Mouse (Mus musculus) hindbrain, embryonic 10.5 days (tissue): Measurements from ENCODE around the gene Zfp78. TPM values are rescaled to one million over a fixed set of nuclear protein-coding genes. Genes with fewer than 3 reads are reported as not detected.
"Not testable (repeated sequence)": the region's sequence is repeated elsewhere in the genome, so short reads cannot be mapped to it uniquely, and the experiment has no call there.

ENCODE experiments used
- DNase-seq: peaks from one replicate; pipeline ENCODE4 v3.0.0-alpha.2; 2017; ENCODE audit warnings: low spot score
- H3K27ac ChIP-seq: fragments of 300-500 bp; sonication (generic); 2 replicates; pipeline ENCODE4 v1.5.1; 2016; ENCODE audit warnings: mild to moderate bottlenecking, moderate library complexity
- H3K27me3 ChIP-seq: fragments of 300-500 bp; sonication (generic); 2 replicates; pipeline ENCODE4 v1.6.1; 2016; ENCODE audit warnings: mild to moderate bottlenecking; ENCODE audit not compliant: poor library complexity, insufficient read depth, severe bottlenecking
- H3K36me3 ChIP-seq: fragments of 300-500 bp; sonication (generic); 2 replicates; pipeline ENCODE4 v1.6.1; 2016; ENCODE audit warnings: mild to moderate bottlenecking, moderate library complexity
- H3K4me1 ChIP-seq: fragments of 300-500 bp; sonication (generic); replicated peaks from 2 replicates; pipeline ENCODE4 v1.6.1; 2016; ENCODE audit warnings: mild to moderate bottlenecking
- H3K4me3 ChIP-seq: fragments of 300-500 bp; sonication (generic); 2 replicates; pipeline ENCODE4 v1.5.1; 2016; ENCODE audit warnings: mild to moderate bottlenecking, moderate library complexity
- H3K9me3 ChIP-seq: fragments of 300-500 bp; sonication (generic); 2 replicates; pipeline ENCODE4 v1.6.1; 2016; ENCODE audit warnings: mild to moderate bottlenecking, moderate library complexity
- WGBS: fragments of 180-500 bp; shearing (Covaris S2); methylation state at CpG from one replicate; pipeline ENCODE4 v1.1.7; 2016; 5-methylcytosine and 5-hydroxymethylcytosine counted together
- polyA plus RNA-seq: library from polyadenylated mRNA; unstranded; fragments of >200 nt; fragmentation: Nextera tagmentation; extraction: Ambion mirVana; gene quantifications from 2 replicates; pipeline ENCODE4 v1.2.1, GENCODE M21; 2016

Gene Zfp78
- polyA plus RNA-seq, 1 experiment from 2014 or later: 2.5 TPM

DNA sequence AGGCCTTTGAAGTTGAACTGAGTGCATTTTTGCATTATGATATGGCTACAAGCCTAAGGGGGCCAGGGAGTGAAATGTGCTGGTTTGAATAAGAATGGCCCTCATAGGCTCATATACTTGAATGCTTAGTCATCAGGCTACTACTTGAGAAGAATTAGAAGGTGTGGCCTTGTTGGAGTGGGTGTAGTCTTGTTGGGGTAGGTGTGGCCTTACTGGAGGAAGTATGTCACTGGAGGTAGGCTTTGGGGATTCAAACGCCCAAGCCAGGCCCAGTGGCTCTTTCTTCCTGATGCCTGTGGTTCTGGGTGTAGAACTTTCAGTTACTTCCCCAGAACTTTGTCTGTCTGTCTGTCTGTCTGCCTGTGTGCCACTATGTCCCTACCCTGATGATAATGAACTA lies 1.7 kb downstream of the Zfp78 start:
- Histone ChIP-seq H3K27ac (no peak overlapping the region), H3K4me1 (peaks cover 16% of the 10 kb centered on the region), H3K36me3 (no peaks in the 10 kb centered on the region), H3K27me3 (no peaks in the 10 kb centered on the region), H3K4me3 (no peak overlapping the region), H3K9me3 (no peaks in the 10 kb centered on the region)
- WGBS: 77% methylated on average over 1 of the region's 1 CpGs
- no peak for DNase-seq

DNA sequence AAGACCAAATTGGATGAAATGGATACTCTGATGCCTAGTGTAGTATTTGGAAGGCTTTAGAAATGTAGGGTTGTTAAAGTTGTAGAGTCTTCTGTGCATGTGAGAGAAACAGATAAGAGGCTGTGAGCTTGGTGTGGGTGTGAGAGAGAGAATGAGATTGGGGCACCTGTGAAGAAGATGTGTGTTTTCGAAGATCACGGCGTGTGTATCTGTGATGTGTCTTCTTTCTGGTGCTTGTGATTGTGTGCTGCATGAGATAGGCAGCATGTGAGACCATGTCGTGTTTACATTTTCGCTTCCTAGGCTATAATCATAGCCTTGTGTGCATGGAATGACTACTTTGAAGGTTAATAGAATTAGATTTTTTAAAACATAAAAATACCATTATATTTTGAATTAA lies 4.1 kb downstream of the Zfp78 start:
- peaks cover 7% of the 10 kb centered on the region for H3K4me1 ChIP-seq
- H3K36me3 ChIP-seq: no peaks in the 10 kb centered on the region
- no peak overlapping the region for H3K27ac ChIP-seq
- H3K4me3 ChIP-seq: no peak overlapping the region
- WGBS: 87% methylated on average over 5 of the region's 5 CpGs
- H3K9me3 ChIP-seq: no peaks in the 10 kb centered on the region
- no peak for DNase-seq
- no peaks in the 10 kb centered on the region for H3K27me3 ChIP-seq

DNA sequence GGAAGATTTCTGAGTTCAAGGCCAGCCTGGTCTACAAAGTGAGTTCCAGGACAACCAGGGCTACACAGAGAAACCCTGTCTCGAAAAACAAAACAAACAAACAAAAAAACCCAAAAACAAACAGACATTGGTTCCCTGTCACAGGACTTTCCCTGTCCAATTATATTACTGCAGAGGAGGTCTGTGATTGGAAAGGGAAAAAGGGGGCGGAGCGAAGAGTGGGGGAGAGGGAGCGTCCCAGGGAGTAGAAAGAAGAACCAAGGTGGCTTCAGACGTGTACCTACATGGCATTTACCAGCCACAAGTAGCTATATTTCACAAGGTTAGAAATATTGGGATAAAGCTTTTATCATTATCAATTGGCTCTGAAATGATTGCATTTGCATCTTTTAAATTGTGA lies 5.1 kb downstream of the Zfp78 start:
- not testable (repeated sequence) for H3K4me1 ChIP-seq, H3K36me3 ChIP-seq, H3K27me3 ChIP-seq, DNase-seq, H3K27ac ChIP-seq, H3K4me3 ChIP-seq, H3K9me3 ChIP-seq
- WGBS: 75% methylated on average over 5 of the region's 5 CpGs

DNA sequence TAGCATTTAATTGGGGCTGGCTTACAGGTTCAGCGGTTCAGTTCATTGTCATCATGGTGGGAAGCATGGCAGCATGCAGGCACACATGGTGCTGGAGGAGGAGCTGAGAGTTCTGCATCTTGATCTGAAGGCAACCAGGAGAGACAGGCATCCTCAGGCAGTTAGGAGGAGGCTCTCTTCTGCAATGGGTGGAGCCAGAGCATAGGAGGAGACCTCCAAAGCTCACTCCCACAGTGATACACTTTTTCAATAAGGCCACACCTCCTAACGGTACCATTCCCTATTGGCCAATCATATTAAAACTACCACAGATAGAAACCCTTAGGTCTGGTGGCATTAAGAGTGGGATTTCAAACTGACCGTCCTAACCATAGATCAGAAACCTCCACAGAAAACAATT lies 6.4 kb downstream of the Zfp78 start:
- H3K9me3 ChIP-seq: no peaks in the 10 kb centered on the region
- WGBS: 85% methylated on average over 3 of the region's 3 CpGs
- H3K4me3 ChIP-seq: no peak overlapping the region
- DNase-seq: no peak
- H3K27me3 ChIP-seq: no peaks in the 10 kb centered on the region
- H3K27ac ChIP-seq: no peak overlapping the region
- H3K36me3 ChIP-seq: no peaks in the 10 kb centered on the region
- H3K4me1 ChIP-seq: no peaks in the 10 kb centered on the region

DNA sequence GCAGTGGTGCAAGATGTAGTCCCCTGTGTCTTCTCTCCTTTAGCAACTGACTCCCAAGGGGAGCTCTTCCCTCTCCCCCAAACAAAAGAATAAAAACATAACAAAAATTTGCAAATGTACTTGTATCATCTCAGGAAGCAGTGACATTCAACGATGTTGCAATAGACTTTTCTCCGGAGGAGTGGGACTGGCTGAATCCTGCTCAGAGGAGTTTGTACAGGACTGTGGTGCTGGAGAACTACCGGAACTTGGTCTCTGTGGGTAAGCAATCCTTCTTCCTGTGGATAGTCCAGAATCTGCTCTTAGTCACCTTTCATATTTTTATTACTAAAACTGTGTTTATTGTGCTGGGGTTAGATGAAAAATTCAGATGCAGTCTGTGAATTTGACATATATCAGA lies 9.9 kb downstream of the Zfp78 start:
- no peaks in the 10 kb centered on the region for H3K36me3 ChIP-seq
- H3K9me3 ChIP-seq: no peaks in the 10 kb centered on the region
- 89% methylated on average over 3 of the region's 3 CpGs for WGBS
- H3K4me1 ChIP-seq: no peaks in the 10 kb centered on the region
- H3K27me3 ChIP-seq: no peaks in the 10 kb centered on the region
- H3K27ac ChIP-seq: no peak overlapping the region
- H3K4me3 ChIP-seq: no peak overlapping the region
- no peak for DNase-seq

DNA sequence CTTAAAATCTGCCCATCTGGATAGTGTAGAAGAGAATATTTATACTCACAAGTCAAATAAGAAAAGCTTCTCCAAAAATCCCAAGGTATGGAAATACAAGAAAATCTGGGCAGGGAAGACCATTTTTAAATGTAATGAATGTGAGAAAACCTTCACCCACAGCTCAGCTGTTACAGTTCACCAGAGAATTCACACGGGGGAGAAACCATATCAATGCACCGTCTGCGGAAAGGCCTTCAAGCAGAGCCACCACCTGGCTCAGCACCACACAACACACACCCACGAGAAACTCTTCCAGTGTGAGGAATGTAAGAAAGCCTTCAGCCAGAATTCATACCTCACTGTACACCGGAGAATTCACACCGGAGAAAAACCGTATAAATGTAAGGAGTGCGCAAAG lies 15.4 kb downstream of the Zfp78 start:
- Histone ChIP-seq H3K4me1 (peaks cover 11% of the 10 kb centered on the region), H3K4me3 (no peak overlapping the region), H3K36me3 (peaks cover 6% of the 10 kb centered on the region; the same call in 1 of the 2 replicates), H3K27me3 (no peaks in the 10 kb centered on the region), H3K27ac (no peak overlapping the region), H3K9me3 (no peaks in the 10 kb centered on the region)
- no peak for DNase-seq
- 87% methylated on average over 8 of the region's 8 CpGs for WGBS

DNA sequence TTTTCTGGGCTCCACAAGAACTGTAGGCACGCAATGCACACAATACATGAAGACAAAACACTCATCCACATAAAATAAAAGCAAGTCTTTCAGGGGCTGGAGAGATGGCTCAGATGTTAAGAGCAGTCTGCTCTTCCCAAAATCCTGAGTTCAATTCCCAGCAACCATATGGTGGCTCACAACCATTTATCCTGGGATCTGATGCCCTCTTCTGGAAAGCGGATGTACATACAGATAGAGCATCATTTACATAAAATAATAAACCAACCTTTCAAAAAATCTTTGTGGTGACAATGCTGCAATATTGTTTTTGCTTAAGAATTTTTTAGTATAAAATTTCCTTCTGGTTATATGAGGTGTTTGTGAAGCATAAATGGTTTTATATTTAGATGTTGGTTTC lies 18.4 kb downstream of the Zfp78 start:
- Histone ChIP-seq H3K27ac (no peak overlapping the region), H3K9me3 (no peaks in the 10 kb centered on the region), H3K27me3 (no peaks in the 10 kb centered on the region), H3K4me3 (no peak overlapping the region), H3K36me3 (peaks cover 6% of the 10 kb centered on the region; the same call in 1 of the 2 replicates), H3K4me1 (peaks cover 19% of the 10 kb centered on the region)
- 76% methylated on average over 2 of the region's 2 CpGs for WGBS
- no peak for DNase-seq

DNA sequence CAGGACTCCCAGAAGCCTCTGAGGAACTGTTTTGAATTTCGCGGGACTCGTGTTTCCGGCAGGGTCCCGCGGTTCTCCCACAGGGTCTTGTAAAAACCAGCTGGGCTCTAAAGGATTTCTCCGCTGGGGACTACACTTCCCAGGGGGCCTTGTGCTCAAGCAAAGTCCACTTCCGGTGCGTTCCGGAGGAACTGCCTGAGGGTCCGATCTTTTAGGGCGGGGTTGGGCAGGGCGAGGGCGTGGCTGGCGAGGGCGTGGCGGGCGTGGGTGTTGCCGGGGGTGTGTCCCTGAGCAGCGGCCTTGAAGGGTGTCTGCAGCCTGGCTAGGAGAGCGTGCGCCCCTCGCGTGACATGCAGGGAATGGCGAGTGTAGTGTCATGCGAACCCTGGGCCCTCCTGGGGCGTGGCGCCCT lies 20.0 kb downstream of the Zfp78 start, which contains the start of gene Zfp28:
TSS of gene Zfp28 (plus strand) at position 252 of the 412 bp plus-strand sequence.
- H3K4me3 ChIP-seq: peak within 1 kb of the TSS; percentile 70
- peaks cover 2% of the 10 kb centered on the region; the same call in 1 of the 2 replicates for H3K9me3 ChIP-seq
- H3K4me1 ChIP-seq: peaks cover 19% of the 10 kb centered on the region
- peak; percentile 98 for DNase-seq
- H3K27ac ChIP-seq: peak within 1 kb of the TSS; percentile 86
- H3K27me3 ChIP-seq: no peaks in the 10 kb centered on the region
- under 1% methylated on average over 28 of the region's 28 CpGs for WGBS
- peaks cover 20% of the 10 kb centered on the region for H3K36me3 ChIP-seq

DNA sequence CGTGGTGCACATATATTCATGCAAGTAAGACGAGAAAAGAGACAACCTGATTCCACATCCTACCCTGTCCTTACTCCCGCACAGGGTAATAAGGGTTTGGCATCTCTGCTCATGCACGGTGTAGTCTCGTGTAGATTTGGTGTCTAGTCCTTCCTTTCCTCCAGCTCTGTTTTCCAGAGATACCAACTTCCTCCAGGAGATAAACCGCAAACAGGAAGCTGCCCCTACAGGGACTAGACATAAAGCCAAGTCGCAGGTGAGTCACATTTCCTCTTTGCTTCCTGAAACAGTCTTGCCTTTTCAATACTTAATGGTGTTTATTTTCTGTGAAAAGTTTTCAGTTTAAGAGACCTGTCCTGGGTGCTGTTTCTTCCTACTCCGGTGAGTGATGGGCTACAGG lies 20.9 kb downstream of the Zfp78 start:
- peaks cover 18% of the 10 kb centered on the region for H3K36me3 ChIP-seq
- no peak for DNase-seq
- no peaks in the 10 kb centered on the region for H3K27me3 ChIP-seq
- peaks cover 2% of the 10 kb centered on the region; the same call in 1 of the 2 replicates for H3K9me3 ChIP-seq
- H3K4me1 ChIP-seq: peaks cover 19% of the 10 kb centered on the region
- H3K4me3 ChIP-seq: peak overlapping the region; percentile 70
- 78% methylated on average over 8 of the region's 8 CpGs for WGBS
- peak overlapping the region; percentile 86; the same call in 1 of the 2 replicates for H3K27ac ChIP-seq

DNA sequence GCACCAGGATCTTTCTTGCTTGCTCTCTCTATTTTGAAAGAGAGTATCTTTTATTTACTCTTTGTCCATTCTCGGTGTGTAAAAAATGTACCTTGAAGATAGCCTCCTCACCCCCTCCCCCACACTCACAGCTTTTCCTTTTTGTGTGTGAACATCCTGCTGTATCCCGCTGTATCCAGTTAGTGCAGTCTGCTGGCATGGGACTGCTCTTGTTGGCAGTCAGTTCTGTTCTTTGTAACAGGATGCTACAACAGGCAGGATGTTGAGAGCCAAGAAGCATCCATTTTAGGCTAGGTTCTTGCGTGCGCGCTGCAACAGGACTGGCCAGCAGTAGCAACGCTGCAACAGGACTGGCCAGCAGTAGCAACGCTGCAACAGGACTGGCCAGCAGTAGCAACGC lies 23.9 kb downstream of the Zfp78 start:
- 95% methylated on average over 8 of the region's 8 CpGs for WGBS
- H3K9me3 ChIP-seq: peaks cover 2% of the 10 kb centered on the region; the same call in 1 of the 2 replicates
- H3K36me3 ChIP-seq: peaks cover 48% of the 10 kb centered on the region
- DNase-seq: no peak
- H3K27me3 ChIP-seq: no peaks in the 10 kb centered on the region
- no peak overlapping the region for H3K27ac ChIP-seq
- H3K4me1 ChIP-seq: peaks cover 19% of the 10 kb centered on the region
- H3K4me3 ChIP-seq: no peak overlapping the region

DNA sequence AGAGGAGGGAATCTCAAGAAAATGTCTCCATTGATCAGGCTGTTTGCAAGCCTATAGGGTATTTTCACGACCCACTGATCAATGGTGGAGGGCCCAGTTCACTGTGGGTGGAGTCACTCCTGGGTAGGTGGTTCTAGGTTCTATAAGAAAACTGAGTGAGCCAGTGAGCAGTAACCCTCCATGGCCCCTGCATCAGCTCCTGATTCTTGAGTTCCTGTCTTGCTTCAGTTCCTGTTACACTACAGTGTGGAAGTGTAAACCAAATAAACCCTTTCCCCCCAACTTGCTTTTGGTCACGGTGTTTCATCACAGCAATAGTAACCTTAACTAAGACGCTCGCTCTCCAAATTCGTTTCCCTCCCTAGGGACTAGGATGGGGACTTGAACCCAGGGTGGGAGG lies 25.9 kb downstream of the Zfp78 start:
- no peak for DNase-seq
- Histone ChIP-seq H3K27ac (no peak overlapping the region), H3K4me3 (no peak overlapping the region), H3K36me3 (peaks cover 67% of the 10 kb centered on the region), H3K9me3 (peaks cover 10% of the 10 kb centered on the region; the same call in 1 of the 2 replicates), H3K4me1 (peaks cover 3% of the 10 kb centered on the region), H3K27me3 (no peaks in the 10 kb centered on the region)
- WGBS: 83% methylated on average over 5 of the region's 5 CpGs

DNA sequence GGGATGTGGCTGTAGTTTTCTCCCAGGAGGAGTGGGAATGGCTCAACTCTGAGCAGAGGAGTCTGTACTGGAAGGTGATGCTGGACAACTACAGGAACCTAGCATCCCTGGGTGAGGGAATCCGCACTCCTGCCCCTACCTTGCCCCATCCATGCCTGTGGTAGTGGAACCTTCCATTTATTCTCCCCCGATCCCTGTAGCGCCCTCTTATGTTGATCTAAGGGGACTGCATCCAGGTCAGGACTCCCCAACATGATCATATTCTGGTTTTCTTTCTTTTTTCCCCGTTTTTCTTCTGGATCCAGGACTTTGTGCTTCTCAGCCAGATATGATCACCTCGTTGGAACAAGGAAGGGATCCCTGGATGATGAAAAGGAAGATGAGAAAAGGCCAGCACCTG lies 26.4 kb downstream of the Zfp78 start:
- WGBS: 76% methylated on average over 5 of the region's 5 CpGs
- no peak overlapping the region for H3K4me3 ChIP-seq
- H3K27me3 ChIP-seq: no peaks in the 10 kb centered on the region
- H3K27ac ChIP-seq: no peak overlapping the region
- H3K36me3 ChIP-seq: peaks cover 72% of the 10 kb centered on the region
- no peaks in the 10 kb centered on the region for H3K4me1 ChIP-seq
- DNase-seq: no peak
- H3K9me3 ChIP-seq: peaks cover 13% of the 10 kb centered on the region; the same call in 1 of the 2 replicates

DNA sequence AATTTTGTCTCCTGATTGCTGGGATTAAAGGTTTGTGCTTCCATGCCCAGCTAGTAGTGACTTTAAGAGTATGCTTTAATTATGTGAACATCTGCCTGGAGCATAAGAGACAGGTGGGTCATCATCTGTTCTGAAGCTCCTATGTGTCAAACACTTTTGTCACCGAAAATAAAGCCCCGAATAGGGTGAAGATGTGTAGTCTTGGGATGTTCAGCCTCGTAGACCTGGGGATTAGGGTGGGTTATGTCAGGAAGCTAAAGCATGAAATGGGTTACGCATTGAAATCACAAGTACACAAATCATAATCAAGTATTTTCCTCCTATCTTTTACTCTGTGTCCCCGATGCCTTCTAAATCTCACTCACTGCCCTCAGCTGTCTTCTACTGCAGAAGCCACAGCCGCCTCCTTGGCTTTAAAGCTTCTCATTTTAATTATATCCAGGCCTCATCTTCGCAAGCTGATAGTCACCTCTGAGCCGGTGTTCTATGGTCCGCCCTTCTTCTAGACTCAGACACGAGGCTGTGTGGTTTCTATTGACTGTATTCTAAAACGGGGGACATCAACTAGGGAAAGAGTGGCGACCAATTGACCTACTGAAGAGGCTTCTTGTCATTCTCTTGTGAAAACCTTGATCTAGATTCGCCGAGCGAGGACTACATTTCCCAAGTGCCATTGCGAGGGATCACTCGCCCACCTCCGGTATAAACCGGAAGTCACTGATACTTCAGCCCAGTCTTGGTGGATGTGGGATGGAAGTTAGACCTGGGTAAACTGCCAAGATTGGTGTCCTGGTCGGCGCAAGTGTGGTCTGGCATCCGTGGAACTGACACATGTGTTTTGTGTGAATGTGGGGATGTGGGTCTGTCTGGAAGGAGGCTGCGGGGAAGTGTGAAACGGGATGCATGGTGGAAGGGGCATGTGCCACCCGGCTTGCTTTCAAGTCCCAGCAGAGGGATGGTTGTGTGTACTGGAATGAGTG lies 35.2 kb downstream of the Zfp78 start, which contains the start of gene Smim17:
TSS of gene Smim17 (plus strand) at position 720 of the 980 bp plus-strand sequence.
- H3K36me3 ChIP-seq: peaks cover 25% of the 10 kb centered on the region
- H3K27ac ChIP-seq: peak within 1 kb of the TSS; percentile 77
- peak; percentile 66 for DNase-seq
- H3K4me1 ChIP-seq: peaks cover 7% of the 10 kb centered on the region; the same call in 1 of the 2 replicates
- peaks cover 4% of the 10 kb centered on the region; the same call in 1 of the 2 replicates for H3K9me3 ChIP-seq
- no peaks in the 10 kb centered on the region for H3K27me3 ChIP-seq
- peak within 1 kb of the TSS; percentile 58 for H3K4me3 ChIP-seq
- WGBS: 30% methylated on average over 25 of the region's 25 CpGs
